Mouse (Mus musculus) liver, postnatal 0 days (tissue): Measurements from ENCODE around the gene Ccdc186. TPM values are rescaled to one million over a fixed set of nuclear protein-coding genes. Genes with fewer than 3 reads are reported as not detected.
"Not testable (repeated sequence)": the region's sequence is repeated elsewhere in the genome, so short reads cannot be mapped to it uniquely, and the experiment has no call there.

Experiments used
- ATAC-seq: fragments of 200-750 bp; cut with Nextera tagmentation; 2 replicates; pipeline ENCODE4 v1.8.0; 2017; ENCODE audit warnings: mild to moderate bottlenecking, moderate library complexity
- DNase-seq: peaks from one replicate; pipeline ENCODE4 v3.0.0-alpha.2; 2016
- H3K27ac ChIP-seq: fragments of 300-500 bp; sonication (generic); 2 replicates; pipeline ENCODE4 v1.5.1; 2014; ENCODE audit warnings: antibody characterized with exemption, moderate library complexity, mild to moderate bottlenecking, low read depth
- H3K27me3 ChIP-seq: fragments of 300-500 bp; sonication (generic); 2 replicates; pipeline ENCODE4 v1.6.1; 2014; ENCODE audit warnings: low read length, control low read depth, mixed read lengths; ENCODE audit not compliant: insufficient read depth
- H3K36me3 ChIP-seq: fragments of 300-500 bp; sonication (generic); replicated peaks from 2 replicates; pipeline ENCODE4 v1.6.1; 2014; ENCODE audit warnings: mild to moderate bottlenecking, control low read depth, low read length, moderate library complexity, mixed read lengths; ENCODE audit not compliant: insufficient read depth
- H3K4me1 ChIP-seq: fragments of 300-500 bp; sonication (generic); 2 replicates; pipeline ENCODE4 v1.6.1; 2014; ENCODE audit warnings: antibody characterized with exemption, mild to moderate bottlenecking, control low read depth; ENCODE audit not compliant: insufficient read depth
- H3K4me2 ChIP-seq: fragments of 300-500 bp; sonication (generic); 2 replicates; pipeline ENCODE4 v1.6.1; 2014; ENCODE audit warnings: low read depth, mild to moderate bottlenecking, low read length, moderate library complexity, mixed read lengths
- H3K4me3 ChIP-seq: fragments of 300-500 bp; sonication (generic); 2 replicates; pipeline ENCODE4 v1.5.1; 2014; ENCODE audit warnings: low read depth, low read length
- H3K9ac ChIP-seq: fragments of 300-500 bp; sonication (generic); replicated peaks from 2 replicates; pipeline ENCODE4 v1.6.1; 2014; ENCODE audit warnings: mild to moderate bottlenecking, moderate library complexity
- H3K9me3 ChIP-seq: fragments of 300-500 bp; sonication (generic); 2 replicates; pipeline ENCODE4 v1.6.1; 2016; ENCODE audit warnings: mild to moderate bottlenecking, control low read depth, low read length, mixed read lengths
- CTCF ChIP-seq: sonication (generic); IDR thresholded peaks from 2 replicates; pipeline ENCODE4 v1.5.1; 2016; ENCODE audit warnings: antibody characterized with exemption, low read depth
- EP300 ChIP-seq: IDR thresholded peaks from 2 replicates; pipeline ENCODE4 v1.6.1; 2016; ENCODE audit warnings: antibody characterized with exemption, low read depth, mild to moderate bottlenecking
- WGBS: fragments of 180-500 bp; shearing (Covaris S2); extraction: QIAGEN DNeasy Blood & Tissue Kit; methylation state at CpG from one replicate; pipeline ENCODE4 v1.1.7; 2014; ENCODE audit not compliant: insufficient replicate concordance; 5-methylcytosine and 5-hydroxymethylcytosine counted together
- polyA plus RNA-seq: library from polyadenylated mRNA; unstranded; fragments of >200 nt; fragmentation: Nextera tagmentation; extraction: Ambion mirVana; gene quantifications from 2 replicates; pipeline ENCODE4 v1.2.1, GENCODE M21; 2015

Gene Ccdc186
- polyA plus RNA-seq, 1 experiment from 2014 or later, result 4.6 TPM

GRCm38 (mm10) chr19:56761727-56762126 lies 60.3 kb downstream of the Ccdc186 start:
- TF ChIP-seq EP300 (no peak), CTCF (no peak)
- no peak overlapping the region for H3K4me3 ChIP-seq
- 62% methylated on average over 2 of the region's 2 CpGs for WGBS
- H3K27me3 ChIP-seq, result no peaks in the 10 kb centered on the region
- no peak for DNase-seq
- H3K27ac ChIP-seq, result no peak overlapping the region
- H3K4me1 ChIP-seq, result no peaks in the 10 kb centered on the region
- no peak overlapping the region for H3K4me2 ChIP-seq
- no peak overlapping the region for H3K9ac ChIP-seq
- no peak for ATAC-seq
- no peaks in the 10 kb centered on the region for H3K36me3 ChIP-seq
- H3K9me3 ChIP-seq, result no peaks in the 10 kb centered on the region

- no peak overlapping the region for H3K4me2 ChIP-seq
- 83% methylated on average over 5 of the region's 5 CpGs for WGBS
- ATAC-seq, result no peak
- no peaks in the 10 kb centered on the region for H3K9me3 ChIP-seq
- TF ChIP-seq CTCF, result no peak
- no peak for TF ChIP-seq EP300
- H3K27me3 ChIP-seq, result no peaks in the 10 kb centered on the region
- no peak overlapping the region for H3K4me3 ChIP-seq
- no peak overlapping the region for H3K27ac ChIP-seq
- H3K36me3 ChIP-seq, result no peaks in the 10 kb centered on the region
- H3K4me1 ChIP-seq, result no peaks in the 10 kb centered on the region
- no peak overlapping the region for H3K9ac ChIP-seq
- no peak for DNase-seq
Observed at GRCm38 (mm10) chr19:56761096-56761495, 60.9 kb downstream of the Ccdc186 start.

GRCm38 (mm10) chr19:56760306-56760940 lies 61.6 kb downstream of the Ccdc186 start:
- no peak for ATAC-seq
- no peaks in the 10 kb centered on the region for H3K36me3 ChIP-seq
- H3K4me3 ChIP-seq, result no peak overlapping the region
- H3K9me3 ChIP-seq, result no peaks in the 10 kb centered on the region
- H3K27ac ChIP-seq, result no peak overlapping the region
- no peak overlapping the region for H3K4me2 ChIP-seq
- H3K9ac ChIP-seq, result no peak overlapping the region
- no peaks in the 10 kb centered on the region for H3K27me3 ChIP-seq
- 65% methylated on average over 8 of the region's 8 CpGs for WGBS
- DNase-seq, result no peak
- TF ChIP-seq CTCF (no peak), EP300 (no peak)
- no peaks in the 10 kb centered on the region for H3K4me1 ChIP-seq

- no peaks in the 10 kb centered on the region for H3K36me3 ChIP-seq
- H3K9ac ChIP-seq, result no peak overlapping the region
- H3K4me2 ChIP-seq, result no peak overlapping the region
- no peaks in the 10 kb centered on the region for H3K27me3 ChIP-seq
- DNase-seq (no peak), ATAC-seq (no peak)
- no peak overlapping the region for H3K4me3 ChIP-seq
- H3K4me1 ChIP-seq, result no peaks in the 10 kb centered on the region
- TF ChIP-seq CTCF (no peak), EP300 (no peak)
- H3K27ac ChIP-seq, result no peak overlapping the region
- H3K9me3 ChIP-seq, result no peaks in the 10 kb centered on the region
- WGBS, result 73% methylated on average over 4 of the region's 4 CpGs
Observed at GRCm38 (mm10) chr19:56759740-56760139, 62.2 kb downstream of the Ccdc186 start.

GRCm38 (mm10) chr19:56758311-56758710 lies 63.7 kb downstream of the Ccdc186 start:
- DNase-seq (no peak), ATAC-seq (no peak)
- H3K27me3 ChIP-seq, result no peaks in the 10 kb centered on the region
- H3K4me2 ChIP-seq, result no peak overlapping the region
- H3K4me3 ChIP-seq, result no peak overlapping the region
- H3K27ac ChIP-seq, result no peak overlapping the region
- no peaks in the 10 kb centered on the region for H3K36me3 ChIP-seq
- TF ChIP-seq CTCF (no peak), EP300 (no peak)
- H3K9me3 ChIP-seq, result no peaks in the 10 kb centered on the region
- 78% methylated on average over 2 of the region's 2 CpGs for WGBS
- H3K4me1 ChIP-seq, result no peaks in the 10 kb centered on the region
- no peak overlapping the region for H3K9ac ChIP-seq

- TF ChIP-seq EP300 (no peak), CTCF (no peak)
- ATAC-seq, result no peak
Observed at GRCm38 (mm10) chr19:56756412-56756811, 65.6 kb downstream of the Ccdc186 start.

GRCm38 (mm10) chr19:56754456-56754855 lies 67.5 kb downstream of the Ccdc186 start:
- not testable (repeated sequence) for H3K27ac ChIP-seq, H3K36me3 ChIP-seq, H3K9me3 ChIP-seq, DNase-seq, H3K4me1 ChIP-seq, H3K4me3 ChIP-seq, H3K27me3 ChIP-seq, H3K4me2 ChIP-seq, ATAC-seq, H3K9ac ChIP-seq
- 78% methylated on average over 2 of the region's 2 CpGs for WGBS

More at GRCm38 (mm10) chr19:56756412-56756811, 65.6 kb downstream of the Ccdc186 start:
- H3K27me3 ChIP-seq, result no peaks in the 10 kb centered on the region
- H3K27ac ChIP-seq, result no peak overlapping the region
- H3K4me1 ChIP-seq, result no peaks in the 10 kb centered on the region
- no peak overlapping the region for H3K4me3 ChIP-seq
- H3K36me3 ChIP-seq, result no peaks in the 10 kb centered on the region
- H3K4me2 ChIP-seq, result no peak overlapping the region
- H3K9me3 ChIP-seq, result no peaks in the 10 kb centered on the region
- no peak overlapping the region for H3K9ac ChIP-seq
- DNase-seq, result no peak
- 56% methylated on average over 10 of the region's 10 CpGs for WGBS
